Mouse (Mus musculus): ENCODE results near the gene Nudcd3. TPM values are rescaled to one million over a fixed set of nuclear protein-coding genes. Genes with fewer than 3 reads are reported as not detected.

The Nudcd3 gene
- polyA plus RNA-seq, 1 experiment: 36.9 TPM

- TF ChIP-seq GATA1 (IDR thresholded peaks at IDR 0.05; ENCODE audit: low read length): no peak
These were observed 12.8 kb downstream of the Nudcd3 start for GRCm38 (mm10) chr11:6187399-6187798.

- no peak for TF ChIP-seq GATA1 (IDR thresholded peaks at IDR 0.05; ENCODE audit: low read length)
These were observed 15.8 kb downstream of the Nudcd3 start for GRCm38 (mm10) chr11:6184202-6184935.

- TF ChIP-seq GATA1 (IDR thresholded peaks at IDR 0.05; ENCODE audit: low read length): no peak
These were observed 17.0 kb downstream of the Nudcd3 start for GRCm38 (mm10) chr11:6183246-6183645.

- no peak for TF ChIP-seq GATA1 (IDR thresholded peaks at IDR 0.05; ENCODE audit: low read length)
These were observed 19.3 kb downstream of the Nudcd3 start for GRCm38 (mm10) chr11:6180811-6181399.

GRCm38 (mm10) chr11:6179194-6179593 lies 21.0 kb downstream of the Nudcd3 start:
- no peak for TF ChIP-seq GATA1 (IDR thresholded peaks at IDR 0.05; ENCODE audit: low read length)

- TF ChIP-seq GATA1 (IDR thresholded peaks at IDR 0.05; ENCODE audit: low read length): no peak
These were observed 21.5 kb downstream of the Nudcd3 start for GRCm38 (mm10) chr11:6178673-6179166.

- TF ChIP-seq GATA1 (IDR thresholded peaks at IDR 0.05; ENCODE audit: low read length): no peak
These were observed 22.3 kb downstream of the Nudcd3 start for GRCm38 (mm10) chr11:6177781-6178420.

GRCm38 (mm10) chr11:6175506-6175905 lies 24.7 kb downstream of the Nudcd3 start:
- TF ChIP-seq GATA1 (IDR thresholded peaks at IDR 0.05; ENCODE audit: low read length): no peak

GRCm38 (mm10) chr11:6174719-6175118 lies 25.5 kb downstream of the Nudcd3 start:
- no peak for TF ChIP-seq GATA1 (IDR thresholded peaks at IDR 0.05; ENCODE audit: low read length)

- no peak for TF ChIP-seq GATA1 (IDR thresholded peaks at IDR 0.05; ENCODE audit: low read length)
These were observed 31.1 kb downstream of the Nudcd3 start for GRCm38 (mm10) chr11:6169041-6169663.

GRCm38 (mm10) chr11:6166351-6166750 lies 33.9 kb downstream of the Nudcd3 start:
- no peak for TF ChIP-seq GATA1 (IDR thresholded peaks at IDR 0.05; ENCODE audit: low read length)

GRCm38 (mm10) chr11:6165391-6166081 lies 34.7 kb downstream of the Nudcd3 start:
- no peak for TF ChIP-seq GATA1 (IDR thresholded peaks at IDR 0.05; ENCODE audit: low read length)

GRCm38 (mm10) chr11:6164781-6165180 lies 35.4 kb downstream of the Nudcd3 start:
- no peak for TF ChIP-seq GATA1 (IDR thresholded peaks at IDR 0.05; ENCODE audit: low read length)

- no peak for TF ChIP-seq GATA1 (IDR thresholded peaks at IDR 0.05; ENCODE audit: low read length)
These were observed 36.5 kb downstream of the Nudcd3 start for GRCm38 (mm10) chr11:6163706-6164105.

GRCm38 (mm10) chr11:6163062-6163461 lies 37.2 kb downstream of the Nudcd3 start:
- TF ChIP-seq GATA1 (IDR thresholded peaks at IDR 0.05; ENCODE audit: low read length): no peak

Measured in G1E-ER4 (cell line).